Mouse (Mus musculus): Measurements from ENCODE around the gene Itpk1. TPM values are rescaled to one million over a fixed set of nuclear protein-coding genes. Genes with fewer than 3 reads are reported as not detected.

Itpk1 gene
- polyA plus RNA-seq, 1 experiment from 2014 or later, result 20.7 TPM

GRCm38 (mm10) chr12:102575541-102576329 is 129.0 kb downstream of the Itpk1 start:
- Histone ChIP-seq H3K4me1 (replicated peaks) (0 out of 2 replicates have a peak, but pooled peaks cover 4% of the 10 kb centered on the region), H3K27ac (no peak overlapping the region), H3K9ac (replicated peaks) (no peak overlapping the region), H3K4me3 (replicated peaks) (no peak overlapping the region), H3K9me3 (no peaks in the 10 kb centered on the region), H3K4me2 (replicated peaks) (no peak overlapping the region), H3K36me3 (peaks cover 28% of the 10 kb centered on the region; the same call in 1 of the 2 replicates), H3K27me3 (no peaks in the 10 kb centered on the region)
- ATAC-seq, result no peak
- 84% methylated on average over 5 of the region's 5 CpGs for WGBS

- Histone ChIP-seq H3K4me3 (replicated peaks) (no peak overlapping the region), H3K27me3 (no peaks in the 10 kb centered on the region), H3K4me1 (replicated peaks) (0 out of 2 replicates have a peak, but pooled peaks cover 4% of the 10 kb centered on the region), H3K9me3 (no peaks in the 10 kb centered on the region), H3K27ac (no peak overlapping the region), H3K9ac (replicated peaks) (no peak overlapping the region), H3K4me2 (replicated peaks) (no peak overlapping the region), H3K36me3 (peaks cover 30% of the 10 kb centered on the region)
- no peak for ATAC-seq
- WGBS, result 75% methylated on average over 7 of the region's 7 CpGs
Observed at GRCm38 (mm10) chr12:102573036-102573435, 131.7 kb downstream of the Itpk1 start.

GRCm38 (mm10) chr12:102571666-102572065 is 133.1 kb downstream of the Itpk1 start:
- no peak for ATAC-seq
- Histone ChIP-seq H3K27me3 (no peaks in the 10 kb centered on the region), H3K36me3 (peaks cover 24% of the 10 kb centered on the region; the same call in 1 of the 2 replicates), H3K9me3 (no peaks in the 10 kb centered on the region), H3K27ac (no peak overlapping the region), H3K4me1 (replicated peaks) (0 out of 2 replicates have a peak, but pooled peaks cover 4% of the 10 kb centered on the region), H3K9ac (replicated peaks) (no peak overlapping the region), H3K4me2 (replicated peaks) (no peak overlapping the region), H3K4me3 (replicated peaks) (no peak overlapping the region)
- 93% methylated on average over 9 of the region's 9 CpGs for WGBS

GRCm38 (mm10) chr12:102570734-102571133 is 134.0 kb downstream of the Itpk1 start:
- no peaks in the 10 kb centered on the region for H3K27me3 ChIP-seq
- no peak for ATAC-seq
- 85% methylated on average over 5 of the region's 5 CpGs for WGBS
- no peak overlapping the region for H3K27ac ChIP-seq
- H3K4me1 ChIP-seq (replicated peaks), result 0 out of 2 replicates have a peak, but pooled peaks cover 4% of the 10 kb centered on the region
- H3K36me3 ChIP-seq, result peaks cover 32% of the 10 kb centered on the region; the same call in 1 of the 2 replicates
- H3K9ac ChIP-seq (replicated peaks), result no peak overlapping the region
- H3K4me2 ChIP-seq (replicated peaks), result no peak overlapping the region
- no peak overlapping the region for H3K4me3 ChIP-seq (replicated peaks)
- no peaks in the 10 kb centered on the region for H3K9me3 ChIP-seq

GRCm38 (mm10) chr12:102570111-102570510 is 134.6 kb downstream of the Itpk1 start:
- peaks cover 33% of the 10 kb centered on the region; the same call in 1 of the 2 replicates for H3K36me3 ChIP-seq

GRCm38 (mm10) chr12:102568219-102568618 is 136.5 kb downstream of the Itpk1 start:
- H3K9me3 ChIP-seq, result no peaks in the 10 kb centered on the region

More at GRCm38 (mm10) chr12:102570111-102570510, 134.6 kb downstream of the Itpk1 start:
- Histone ChIP-seq H3K9me3 (no peaks in the 10 kb centered on the region), H3K4me2 (replicated peaks) (no peak overlapping the region), H3K4me1 (replicated peaks) (0 out of 2 replicates have a peak, but pooled peaks cover 4% of the 10 kb centered on the region), H3K27me3 (no peaks in the 10 kb centered on the region), H3K9ac (replicated peaks) (no peak overlapping the region), H3K4me3 (replicated peaks) (no peak overlapping the region), H3K27ac (no peak overlapping the region)
- ATAC-seq, result no peak
- WGBS, result 90% methylated on average over 13 of the region's 13 CpGs

GRCm38 (mm10) chr12:102566951-102567350 is 137.8 kb downstream of the Itpk1 start:
- no peak for ATAC-seq
- no peaks in the 10 kb centered on the region for H3K27me3 ChIP-seq
- 98% methylated on average over 2 of the region's 2 CpGs for WGBS
- H3K9ac ChIP-seq (replicated peaks), result no peak overlapping the region
- H3K4me2 ChIP-seq (replicated peaks), result no peak overlapping the region
- no peak overlapping the region for H3K27ac ChIP-seq
- H3K4me1 ChIP-seq (replicated peaks), result no peaks in the 10 kb centered on the region
- no peaks in the 10 kb centered on the region for H3K9me3 ChIP-seq
- no peak overlapping the region for H3K4me3 ChIP-seq (replicated peaks)
- peaks cover 44% of the 10 kb centered on the region for H3K36me3 ChIP-seq

More at GRCm38 (mm10) chr12:102568219-102568618, 136.5 kb downstream of the Itpk1 start:
- Histone ChIP-seq H3K4me1 (replicated peaks) (0 out of 2 replicates have a peak, but pooled peaks cover 4% of the 10 kb centered on the region), H3K36me3 (peaks cover 38% of the 10 kb centered on the region), H3K27me3 (no peaks in the 10 kb centered on the region), H3K4me2 (replicated peaks) (no peak overlapping the region), H3K27ac (no peak overlapping the region), H3K9ac (replicated peaks) (no peak overlapping the region), H3K4me3 (replicated peaks) (no peak overlapping the region)
- ATAC-seq, result no peak
- WGBS, result 78% methylated on average over 7 of the region's 7 CpGs

GRCm38 (mm10) chr12:102565086-102565485 is 139.6 kb downstream of the Itpk1 start:
- Histone ChIP-seq H3K9me3 (no peaks in the 10 kb centered on the region), H3K4me2 (replicated peaks) (no peak overlapping the region), H3K36me3 (peaks cover 57% of the 10 kb centered on the region), H3K27me3 (no peaks in the 10 kb centered on the region), H3K9ac (replicated peaks) (no peak overlapping the region), H3K27ac (no peak overlapping the region), H3K4me1 (replicated peaks) (no peaks in the 10 kb centered on the region), H3K4me3 (replicated peaks) (no peak overlapping the region)
- ATAC-seq, result no peak
- WGBS, result 86% methylated on average over 6 of the region's 6 CpGs

- 88% methylated on average over 5 of the region's 5 CpGs for WGBS
Observed at GRCm38 (mm10) chr12:102557372-102557771, 147.4 kb downstream of the Itpk1 start.

GRCm38 (mm10) chr12:102555850-102556249 is 148.9 kb downstream of the Itpk1 start:
- Histone ChIP-seq H3K27me3 (peaks cover 10% of the 10 kb centered on the region; the same call in 1 of the 2 replicates), H3K27ac (no peak overlapping the region), H3K9me3 (no peaks in the 10 kb centered on the region), H3K9ac (replicated peaks) (peak overlapping the region; percentile 82), H3K4me2 (replicated peaks) (peak overlapping the region; percentile 90), H3K4me3 (replicated peaks) (peak overlapping the region; percentile 73), H3K4me1 (replicated peaks) (peaks cover 33% of the 10 kb centered on the region), H3K36me3 (peaks cover 13% of the 10 kb centered on the region)
- WGBS, result 48% methylated on average over 3 of the region's 3 CpGs
- no peak for ATAC-seq

More at GRCm38 (mm10) chr12:102557372-102557771, 147.4 kb downstream of the Itpk1 start:
- no peaks in the 10 kb centered on the region for H3K9me3 ChIP-seq
- peaks cover 18% of the 10 kb centered on the region for H3K4me1 ChIP-seq (replicated peaks)
- peaks cover 10% of the 10 kb centered on the region; the same call in 1 of the 2 replicates for H3K27me3 ChIP-seq
- H3K4me3 ChIP-seq (replicated peaks), result no peak overlapping the region
- H3K9ac ChIP-seq (replicated peaks), result no peak overlapping the region
- peaks cover 29% of the 10 kb centered on the region for H3K36me3 ChIP-seq
- H3K4me2 ChIP-seq (replicated peaks), result no peak overlapping the region
- H3K27ac ChIP-seq, result no peak overlapping the region
- no peak for ATAC-seq

GRCm38 (mm10) chr12:102554721-102555516 is 149.8 kb downstream of the Itpk1 start, which contains the start of gene Chga:
TSS of gene Chga (plus strand) at chr12:102554969.
- Histone ChIP-seq H3K9ac (replicated peaks) (peak within 1 kb of the TSS; percentile 82), H3K27me3 (peaks cover 10% of the 10 kb centered on the region; the same call in 1 of the 2 replicates), H3K36me3 (peaks cover 10% of the 10 kb centered on the region), H3K4me2 (replicated peaks) (peak within 1 kb of the TSS; percentile 90), H3K27ac (peak within 1 kb of the TSS; percentile 86), H3K4me1 (replicated peaks) (peaks cover 36% of the 10 kb centered on the region), H3K9me3 (no peaks in the 10 kb centered on the region), H3K4me3 (replicated peaks) (peak within 1 kb of the TSS; percentile 73)
- peak; percentile 84 for ATAC-seq
- 2% methylated on average over 46 of the region's 48 CpGs for WGBS
